In genomic region chrX:36987851-36988250, GRCm38 (mm10) we compare ENCODE assay signal across 9 mouse cellular contexts. TPM values are rescaled to one million over a fixed set of nuclear protein-coding genes. Genes with fewer than 3 reads are reported as not detected.
DNase-seq lines count a peak whose midpoint lies in the region; ATAC-seq lines count a peak whose summit lies in the region.
"Had no signal": no experiment of that assay in that cellular context is flagged by ENCODE, and none has a peak within 500 bp of the region (broad histone marks: within the 10 kb centered on the region; RNA-seq: fewer than 3 reads in every experiment).

No protein-coding gene starts in this region.

- H3K4me1 ChIP-seq in intestine, embryonic 15.5 days (replicated peaks) = no peaks in the 10 kb centered on the region
- H3K4me1 ChIP-seq in intestine, embryonic 16.5 days (ENCODE audit: control insufficient read depth, insufficient read depth, low read length) = 0 out of 2 replicates have a peak, but pooled peaks cover 2% of the 10 kb centered on the region
- peaks cover 33% of the 10 kb centered on the region for H3K4me1 ChIP-seq in embryonic facial prominence, embryonic 10.5 days
- H3K4me1 ChIP-seq in hindbrain, embryonic 15.5 days (replicated peaks) = peaks cover 27% of the 10 kb centered on the region
- H3K4me1 ChIP-seq in midbrain, embryonic 16.5 days (ENCODE audit: control insufficient read depth, insufficient read depth, low read length) = peaks cover 15% of the 10 kb centered on the region

- no peak for ATAC-seq in intestine, embryonic 15.5 days
- no peak for ATAC-seq in intestine, embryonic 16.5 days
- ATAC-seq in hindbrain, embryonic 15.5 days (ENCODE audit: low FRiP score, low read depth) = no peak
- ATAC-seq in midbrain, embryonic 16.5 days = no peak

- no peak overlapping the region for H3K4me3 ChIP-seq in intestine, embryonic 15.5 days (replicated peaks)
- H3K4me3 ChIP-seq in intestine, embryonic 16.5 days (ENCODE audit: low read length) = no peak overlapping the region
- H3K4me3 ChIP-seq in embryonic facial prominence, embryonic 10.5 days = peak overlapping the region; percentile 71
- H3K4me3 ChIP-seq in hindbrain, embryonic 15.5 days = peak overlapping the region; percentile 65
- peak overlapping the region; percentile 62 for H3K4me3 ChIP-seq in midbrain, embryonic 16.5 days (ENCODE audit: low read depth, low read length)

- H3K27me3 ChIP-seq in intestine, embryonic 15.5 days (replicated peaks) = no peaks in the 10 kb centered on the region
- H3K27me3 ChIP-seq in intestine, embryonic 16.5 days (replicated peaks; ENCODE audit: control insufficient read depth, insufficient read depth, low read length) = no peaks in the 10 kb centered on the region
- H3K27me3 ChIP-seq in embryonic facial prominence, embryonic 10.5 days (replicated peaks; ENCODE audit: low read depth, poor library complexity, severe bottlenecking) = peaks cover 18% of the 10 kb centered on the region
- no peaks in the 10 kb centered on the region for H3K27me3 ChIP-seq in hindbrain, embryonic 15.5 days
- no peaks in the 10 kb centered on the region for H3K27me3 ChIP-seq in midbrain, embryonic 16.5 days (ENCODE audit: control insufficient read depth, insufficient read depth, low read depth, low read length)

- H3K9me3 ChIP-seq in intestine, embryonic 15.5 days = no peaks in the 10 kb centered on the region
- H3K9me3 ChIP-seq in intestine, embryonic 16.5 days (ENCODE audit: control insufficient read depth, low read length) = no peaks in the 10 kb centered on the region
- H3K9me3 ChIP-seq in embryonic facial prominence, embryonic 10.5 days = no peaks in the 10 kb centered on the region
- H3K9me3 ChIP-seq in hindbrain, embryonic 15.5 days = no peaks in the 10 kb centered on the region
- H3K9me3 ChIP-seq in midbrain, embryonic 16.5 days (replicated peaks; ENCODE audit: control insufficient read depth, low read length, poor library complexity, severe bottlenecking) = no peaks in the 10 kb centered on the region

- 56% methylated on average over 4 of the region's 4 CpGs for WGBS in intestine, embryonic 15.5 days
- 51% methylated on average over 4 of the region's 4 CpGs for WGBS in intestine, embryonic 16.5 days
- 70% methylated on average over 4 of the region's 4 CpGs for WGBS in embryonic facial prominence, embryonic 10.5 days
- WGBS in hindbrain, embryonic 15.5 days = 68% methylated on average over 4 of the region's 4 CpGs
- 65% methylated on average over 4 of the region's 4 CpGs for WGBS in midbrain, embryonic 16.5 days

- H3K36me3 ChIP-seq in intestine, embryonic 15.5 days = no peaks in the 10 kb centered on the region
- H3K36me3 ChIP-seq in intestine, embryonic 16.5 days (ENCODE audit: control insufficient read depth, insufficient read depth, low read length) = no peaks in the 10 kb centered on the region
- no peaks in the 10 kb centered on the region for H3K36me3 ChIP-seq in embryonic facial prominence, embryonic 10.5 days (replicated peaks)
- H3K36me3 ChIP-seq in hindbrain, embryonic 15.5 days = no peaks in the 10 kb centered on the region
- H3K36me3 ChIP-seq in midbrain, embryonic 16.5 days (ENCODE audit: control insufficient read depth, insufficient read depth, low read length) = no peaks in the 10 kb centered on the region

- H3K27ac ChIP-seq in intestine, embryonic 15.5 days = no peak overlapping the region
- H3K27ac ChIP-seq in intestine, embryonic 16.5 days (ENCODE audit: low read length) = no peak overlapping the region
- no peak overlapping the region for H3K27ac ChIP-seq in embryonic facial prominence, embryonic 10.5 days (replicated peaks)
- no peak overlapping the region for H3K27ac ChIP-seq in hindbrain, embryonic 15.5 days (replicated peaks)
- H3K27ac ChIP-seq in midbrain, embryonic 16.5 days (ENCODE audit: low read length) = no peak overlapping the region
- H3K27ac ChIP-seq: macrophage had no signal

- H3K4me2 ChIP-seq in intestine, embryonic 15.5 days (replicated peaks) = peak overlapping the region; percentile 77
- no peak overlapping the region for H3K4me2 ChIP-seq in intestine, embryonic 16.5 days (ENCODE audit: low read depth, low read length)
- H3K4me2 ChIP-seq in hindbrain, embryonic 15.5 days = peak overlapping the region; percentile 58
- H3K4me2 ChIP-seq in midbrain, embryonic 16.5 days (ENCODE audit: low read length) = peak overlapping the region; percentile 59

- H3K9ac ChIP-seq in intestine, embryonic 15.5 days = no peak overlapping the region
- no peak overlapping the region for H3K9ac ChIP-seq in intestine, embryonic 16.5 days (ENCODE audit: low read depth, low read length)
- H3K9ac ChIP-seq in hindbrain, embryonic 15.5 days = no peak overlapping the region
- 0 out of 2 replicates have a peak overlapping the region, but pooled peaks have one; percentile 38 for H3K9ac ChIP-seq in midbrain, embryonic 16.5 days (ENCODE audit: low read depth, low read length)

- DNase-seq in embryonic facial prominence, embryonic 10.5 days (ENCODE audit: low spot score) = no peak
- no peak for DNase-seq in urinary bladder, adult 18-20 months (ENCODE audit: low spot score in 2 of 2)
- DNase-seq in left cerebral cortex, adult 18-20 months (ENCODE audit: low spot score in 2 of 2) = no peak
- no peak for DNase-seq in adrenal gland, postnatal 25 days

RNA-seq across cellular contexts. Expression of gene Sept6, which starts 3.7 kb away (rescaled TPM):
- 13.1 and 13.6 TPM in 2 replicates for polyA plus RNA-seq in intestine, embryonic 15.5 days (2015; fragmentation: Nextera tagmentation; extraction: Ambion mirVana)
- 11.0 and 12.1 TPM in 2 replicates for polyA plus RNA-seq in intestine, embryonic 16.5 days (2015; fragmentation: Nextera tagmentation; extraction: Ambion mirVana)
- 37.5 and 40.5 TPM in 2 replicates for polyA plus RNA-seq in embryonic facial prominence, embryonic 10.5 days (2016; fragmentation: Nextera tagmentation; extraction: Ambion mirVana)
- 68.8 and 73.5 TPM in 2 replicates for polyA plus RNA-seq in hindbrain, embryonic 15.5 days (2015; fragmentation: Nextera tagmentation; extraction: Ambion mirVana)
- 78.2 and 87.8 TPM in 2 replicates for polyA plus RNA-seq in midbrain, embryonic 16.5 days (2015; fragmentation: Nextera tagmentation; extraction: Ambion mirVana)
- total RNA-seq in left cerebral cortex, adult 18-20 months (2021) = 10 to 100 TPM; 58.3 to 67.0 TPM
- total RNA-seq in adrenal gland, postnatal 25 days (2021) = 15.7 and 23.0 TPM in 2 replicates

Comparison
In these comparisons a context has a peak if more than half of its experiments do, and no peak if none do; other contexts are left out.
1. H3K4me3 ChIP-seq: peak in embryonic facial prominence, embryonic 10.5 days (single experiment), hindbrain, embryonic 15.5 days (single experiment) and midbrain, embryonic 16.5 days (single experiment); none in intestine, embryonic 15.5 days (single experiment) and intestine, embryonic 16.5 days (single experiment).